Mouse (Mus musculus): ENCODE results near the gene Kcnh7.

- TF ChIP-seq CTCF (IDR thresholded peaks at IDR 0.05; ENCODE audit: low read depth) (no peak), EP300 (optimal IDR thresholded peaks at IDR 0.05) (no peak)
Observed at GRCm38 (mm10) chr2:63058386-63058785, 125.7 kb downstream of the Kcnh7 start.

Measured in stomach, postnatal 0 days (tissue).